Mouse (Mus musculus): Measurements from ENCODE around the gene Gabra5.

GRCm38 (mm10) chr7:57482896-57483295, 27.0 kb downstream of the Gabra5 start:
- TF ChIP-seq CTCF (IDR thresholded peaks at IDR 0.05; ENCODE audit: insufficient read depth, low read depth, low read length) (no peak), POLR2A (IDR thresholded peaks at IDR 0.05; ENCODE audit: insufficient read depth, low read depth, low read length) (no peak)
